ENCODE assay signal across 28 mouse cellular contexts in the genomic region with DNA sequence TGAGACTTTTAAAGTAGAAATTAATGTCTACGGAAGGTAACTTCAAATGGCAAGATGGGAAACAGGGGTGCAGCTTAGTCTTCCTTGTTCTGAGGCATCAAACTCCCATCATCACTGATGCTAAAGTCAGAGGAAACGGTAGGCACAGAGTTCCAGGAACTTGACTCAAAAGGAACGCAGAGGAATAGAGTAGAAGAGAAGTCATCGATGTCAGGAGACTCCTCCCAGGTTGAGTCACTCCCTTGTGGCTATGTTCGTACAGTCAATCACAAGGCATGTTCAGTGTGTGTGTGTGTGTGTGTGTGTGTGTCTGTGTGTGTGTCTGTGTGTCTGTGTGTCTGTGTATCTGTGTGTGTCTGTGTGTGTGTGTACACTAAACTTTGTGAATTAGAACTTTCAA.
DNase-seq lines count a peak whose midpoint lies in the region; ATAC-seq lines count a peak whose summit lies in the region.
"Had no signal": no experiment of that assay in that cellular context is flagged by ENCODE, and none has a peak within 500 bp of the region (broad histone marks: within the 10 kb centered on the region; RNA-seq: fewer than 3 reads in every experiment).

No protein-coding gene starts in this region.

- H3K4me3 ChIP-seq in midbrain, embryonic 11.5 days (ENCODE audit: low read depth, low read length): no peak overlapping the region
- no peak overlapping the region for H3K4me3 ChIP-seq in midbrain, embryonic 10.5 days
- H3K4me3 ChIP-seq in brown adipose tissue, adult 24 weeks (ENCODE audit: insufficient read depth, low read depth, low read length): no peak overlapping the region
- H3K4me3 ChIP-seq in limb, embryonic 10.5 days: no peak overlapping the region
- H3K4me3 ChIP-seq: embryonic facial prominence, embryonic 12.5 days; embryonic facial prominence, embryonic 15.5 days; erythroblast, embryonic 14.5 days; forebrain, embryonic 10.5 days; forebrain, embryonic 13.5 days; heart, adult 2 months; heart, embryonic 10.5 days; heart, embryonic 13.5 days; hindbrain, embryonic 12.5 days; hindbrain, embryonic 15.5 days had no signal

- peak; percentile 10 for DNase-seq in midbrain, embryonic 11.5 days (ENCODE audit: low spot score, missing footprints)
- no peak for DNase-seq in midbrain, embryonic 10.5 days (ENCODE audit: low spot score)
- peak; percentile 1 for DNase-seq in 416B (ENCODE audit: low read depth)
- peak; percentile 13 for DNase-seq in limb, embryonic 10.5 days (ENCODE audit: low spot score)
- no peak for DNase-seq in ovary, postnatal 10 days (ENCODE audit: low spot score)
- no peak for DNase-seq in thymus, postnatal 10 days (ENCODE audit: low spot score in 2 of 2)
- no peak for DNase-seq in testis, postnatal 10 days (ENCODE audit: low spot score)
- DNase-seq: adrenal gland, postnatal 10 days; adrenal gland, postnatal 36 days; cerebellum, adult 11 months; cerebellum, adult 2 months; cerebellum, adult 9-11 months; cerebellum, postnatal 25 days; gastrocnemius, postnatal 14 days; heart, adult 2 months had no signal

- H3K4me2 ChIP-seq in midbrain, embryonic 11.5 days: no peak overlapping the region
- H3K4me2 ChIP-seq: embryonic facial prominence, embryonic 12.5 days; embryonic facial prominence, embryonic 15.5 days; forebrain, embryonic 13.5 days; heart, embryonic 13.5 days; hindbrain, embryonic 12.5 days; hindbrain, embryonic 15.5 days had no signal

- H3K36me3 ChIP-seq in midbrain, embryonic 11.5 days (ENCODE audit: control insufficient read depth, insufficient read depth, low read length): no peaks in the 10 kb centered on the region
- no peaks in the 10 kb centered on the region for H3K36me3 ChIP-seq in midbrain, embryonic 10.5 days
- H3K36me3 ChIP-seq in limb, embryonic 10.5 days: no peaks in the 10 kb centered on the region
- H3K36me3 ChIP-seq: embryonic facial prominence, embryonic 12.5 days; embryonic facial prominence, embryonic 15.5 days; forebrain, embryonic 10.5 days; heart, embryonic 10.5 days; heart, embryonic 13.5 days; hindbrain, embryonic 12.5 days; hindbrain, embryonic 15.5 days had no signal

- no peak overlapping the region for H3K9ac ChIP-seq in midbrain, embryonic 11.5 days (ENCODE audit: low read length)
- H3K9ac ChIP-seq: embryonic facial prominence, embryonic 12.5 days; embryonic facial prominence, embryonic 15.5 days; forebrain, embryonic 13.5 days; heart, embryonic 13.5 days; hindbrain, embryonic 12.5 days; hindbrain, embryonic 15.5 days had no signal

- no peaks in the 10 kb centered on the region for H3K27me3 ChIP-seq in midbrain, embryonic 11.5 days (ENCODE audit: control insufficient read depth, insufficient read depth, low read length)
- H3K27me3 ChIP-seq in midbrain, embryonic 10.5 days (ENCODE audit: low read depth, poor library complexity, severe bottlenecking): no peaks in the 10 kb centered on the region
- no peaks in the 10 kb centered on the region for H3K27me3 ChIP-seq in limb, embryonic 10.5 days (ENCODE audit: low read depth, poor library complexity, severe bottlenecking)
- H3K27me3 ChIP-seq: embryonic facial prominence, embryonic 12.5 days; embryonic facial prominence, embryonic 15.5 days; heart, embryonic 13.5 days; hindbrain, embryonic 12.5 days; hindbrain, embryonic 15.5 days; Patski had no signal

- no peaks in the 10 kb centered on the region for H3K9me3 ChIP-seq in midbrain, embryonic 11.5 days (ENCODE audit: control insufficient read depth, low read length)
- no peaks in the 10 kb centered on the region for H3K9me3 ChIP-seq in midbrain, embryonic 10.5 days (replicated peaks)
- no peaks in the 10 kb centered on the region for H3K9me3 ChIP-seq in limb, embryonic 10.5 days (replicated peaks)
- H3K9me3 ChIP-seq: embryonic facial prominence, embryonic 12.5 days; embryonic facial prominence, embryonic 15.5 days; forebrain, embryonic 10.5 days; forebrain, embryonic 13.5 days; heart, embryonic 10.5 days; heart, embryonic 13.5 days; hindbrain, embryonic 12.5 days; hindbrain, embryonic 15.5 days had no signal

- H3K27ac ChIP-seq in midbrain, embryonic 11.5 days (ENCODE audit: low read depth, low read length): no peak overlapping the region
- no peak overlapping the region for H3K27ac ChIP-seq in midbrain, embryonic 10.5 days (replicated peaks)
- peak overlapping the region; percentile 47; the same call in 1 of the 2 replicates for H3K27ac ChIP-seq in brown adipose tissue, adult 24 weeks (replicated peaks; ENCODE audit: low read depth, low read length)
- no peak overlapping the region for H3K27ac ChIP-seq in limb, embryonic 10.5 days
- H3K27ac ChIP-seq: embryonic facial prominence, embryonic 12.5 days; embryonic facial prominence, embryonic 15.5 days; forebrain, embryonic 10.5 days; forebrain, embryonic 13.5 days; heart, adult 2 months; heart, embryonic 10.5 days; heart, embryonic 13.5 days; hindbrain, embryonic 12.5 days; hindbrain, embryonic 15.5 days had no signal

- no peaks in the 10 kb centered on the region for H3K4me1 ChIP-seq in midbrain, embryonic 11.5 days (ENCODE audit: control insufficient read depth, insufficient read depth, low read length)
- peaks cover 4% of the 10 kb centered on the region; the same call in 1 of the 2 replicates for H3K4me1 ChIP-seq in midbrain, embryonic 10.5 days
- H3K4me1 ChIP-seq in brown adipose tissue, adult 24 weeks (ENCODE audit: control insufficient read depth, insufficient read depth, insufficient read length, low read length): peaks cover 8% of the 10 kb centered on the region; the same call in 1 of the 2 replicates
- H3K4me1 ChIP-seq in limb, embryonic 10.5 days: peaks cover 39% of the 10 kb centered on the region
- H3K4me1 ChIP-seq: forebrain, embryonic 13.5 days; heart, embryonic 13.5 days; hindbrain, embryonic 15.5 days had no signal

- ATAC-seq in midbrain, embryonic 11.5 days (ENCODE audit: low FRiP score): no peak
- ATAC-seq: CD4-positive, CD25-positive, alpha-beta regulatory T cell, adult 4 months; forebrain, embryonic 13.5 days; forebrain, embryonic 16.5 days; Patski had no signal

- 92% methylated on average over 5 of the region's 5 CpGs for WGBS in midbrain, embryonic 11.5 days
- WGBS in midbrain, embryonic 10.5 days: 89% methylated on average over 5 of the region's 5 CpGs
- 90% methylated on average over 5 of the region's 5 CpGs for WGBS in limb, embryonic 10.5 days

Comparison
In these comparisons a context has a peak if more than half of its experiments do, and no peak if none do; other contexts are left out.
1. DNase-seq: peak in midbrain, embryonic 11.5 days (single experiment), 416B (single experiment) and limb, embryonic 10.5 days (single experiment); none in midbrain, embryonic 10.5 days (single experiment), ovary, postnatal 10 days (single experiment), thymus, postnatal 10 days (0 of 2) and testis, postnatal 10 days (single experiment).